Mouse (Mus musculus): ENCODE measurements around the gene Rad51b. TPM values are rescaled to one million over a fixed set of nuclear protein-coding genes. Genes with fewer than 3 reads are reported as not detected.

Gene Rad51b
- total and polyA plus RNA-seq, 2 experiments from 2014 or later: 1.4 to 1.8 TPM

- Histone ChIP-seq H3K27me3 (ENCODE audit: control insufficient read depth, insufficient read depth, low read length) (no peaks in the 10 kb centered on the region), H3K9me3 (replicated peaks; ENCODE audit: control insufficient read depth, low read length) (no peaks in the 10 kb centered on the region), H3K27ac (ENCODE audit: low read depth) (no peak overlapping the region), H3K4me2 (ENCODE audit: low read depth, low read length) (no peak overlapping the region), H3K9ac (replicated peaks; ENCODE audit: low read depth, low read length) (no peak overlapping the region), H3K4me1 (ENCODE audit: control insufficient read depth, insufficient read depth) (no peaks in the 10 kb centered on the region), H3K36me3 (replicated peaks; ENCODE audit: control insufficient read depth, insufficient read depth, low read length) (no peaks in the 10 kb centered on the region), H3K4me3 (ENCODE audit: low read depth, low read length) (no peak overlapping the region)
- DNase-seq (ENCODE audit: low spot score): no peak
- ATAC-seq (ENCODE audit: insufficient read depth, low read depth): no peak
- no peak for TF ChIP-seq CTCF (IDR thresholded peaks at IDR 0.05; ENCODE audit: low read depth)
- no peak for TF ChIP-seq EP300 (IDR thresholded peaks at IDR 0.05; ENCODE audit: low read depth)
- WGBS: 46% methylated on average over 4 of the region's 4 CpGs
These were observed 348.6 kb downstream of the Rad51b start for GRCm38 (mm10) chr12:79645656-79646055.

DNA sequence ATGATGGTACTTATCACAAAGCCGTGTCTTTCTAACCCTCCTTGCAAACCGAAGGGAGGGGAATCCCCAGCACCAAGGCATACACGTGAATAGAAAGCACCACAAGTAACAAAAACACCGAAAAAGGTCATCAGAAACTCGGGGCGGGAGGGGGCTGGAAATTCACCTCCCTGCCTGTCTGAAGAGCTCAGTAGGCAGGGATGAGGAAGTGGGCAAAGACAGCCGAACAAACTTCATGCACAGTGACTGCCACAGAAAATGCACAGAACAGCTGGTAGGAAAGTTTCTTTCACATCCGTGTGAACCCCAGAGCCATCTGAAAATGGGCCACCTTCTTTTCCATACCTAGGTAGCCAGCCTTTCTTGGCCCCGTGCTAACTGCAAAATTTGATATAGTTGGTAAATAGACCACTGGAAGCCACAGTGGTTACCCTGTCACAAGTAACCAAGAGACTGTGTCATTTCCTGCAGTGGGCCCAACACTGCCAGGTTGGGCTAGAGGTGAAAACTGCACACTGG lies 349.6 kb downstream of the Rad51b start:
- 65% methylated on average over 9 of the region's 9 CpGs for WGBS
- H3K36me3 ChIP-seq (replicated peaks; ENCODE audit: control insufficient read depth, insufficient read depth, low read length): no peaks in the 10 kb centered on the region
- ATAC-seq (ENCODE audit: insufficient read depth, low read depth): no peak

GRCm38 (mm10) chr12:79647382-79647781 lies 350.3 kb downstream of the Rad51b start:
- TF ChIP-seq EP300 (IDR thresholded peaks at IDR 0.05; ENCODE audit: low read depth): no peak
- no peak for TF ChIP-seq CTCF (IDR thresholded peaks at IDR 0.05; ENCODE audit: low read depth)
- Histone ChIP-seq H3K27ac (ENCODE audit: low read depth) (no peak overlapping the region), H3K9ac (replicated peaks; ENCODE audit: low read depth, low read length) (no peak overlapping the region), H3K4me1 (ENCODE audit: control insufficient read depth, insufficient read depth) (0 out of 2 replicates have a peak, but pooled peaks cover 3% of the 10 kb centered on the region), H3K4me3 (ENCODE audit: low read depth, low read length) (no peak overlapping the region), H3K36me3 (replicated peaks; ENCODE audit: control insufficient read depth, insufficient read depth, low read length) (no peaks in the 10 kb centered on the region), H3K9me3 (replicated peaks; ENCODE audit: control insufficient read depth, low read length) (no peaks in the 10 kb centered on the region), H3K27me3 (ENCODE audit: control insufficient read depth, insufficient read depth, low read length) (no peaks in the 10 kb centered on the region), H3K4me2 (ENCODE audit: low read depth, low read length) (no peak overlapping the region)
- DNase-seq (ENCODE audit: low spot score) (no peak), ATAC-seq (ENCODE audit: insufficient read depth, low read depth) (no peak)
- WGBS: 89% methylated on average over 6 of the region's 6 CpGs

More for the DNA sequence above, 349.6 kb downstream of the Rad51b start:
- TF ChIP-seq EP300 (IDR thresholded peaks at IDR 0.05; ENCODE audit: low read depth): no peak
- no peak for TF ChIP-seq CTCF (IDR thresholded peaks at IDR 0.05; ENCODE audit: low read depth)
- Histone ChIP-seq H3K9ac (replicated peaks; ENCODE audit: low read depth, low read length) (no peak overlapping the region), H3K4me2 (ENCODE audit: low read depth, low read length) (no peak overlapping the region), H3K4me3 (ENCODE audit: low read depth, low read length) (no peak overlapping the region), H3K9me3 (replicated peaks; ENCODE audit: control insufficient read depth, low read length) (no peaks in the 10 kb centered on the region), H3K27me3 (ENCODE audit: control insufficient read depth, insufficient read depth, low read length) (no peaks in the 10 kb centered on the region), H3K27ac (ENCODE audit: low read depth) (no peak overlapping the region), H3K4me1 (ENCODE audit: control insufficient read depth, insufficient read depth) (no peaks in the 10 kb centered on the region)
- no peak for DNase-seq (ENCODE audit: low spot score)

- H3K9me3 ChIP-seq (replicated peaks; ENCODE audit: control insufficient read depth, low read length): no peaks in the 10 kb centered on the region
- H3K4me1 ChIP-seq (ENCODE audit: control insufficient read depth, insufficient read depth): 0 out of 2 replicates have a peak, but pooled peaks cover 3% of the 10 kb centered on the region
- TF ChIP-seq CTCF (IDR thresholded peaks at IDR 0.05; ENCODE audit: low read depth) (no peak), EP300 (IDR thresholded peaks at IDR 0.05; ENCODE audit: low read depth) (no peak)
- DNase-seq (ENCODE audit: low spot score) (no peak), ATAC-seq (ENCODE audit: insufficient read depth, low read depth) (no peak)
- no peak overlapping the region for H3K4me2 ChIP-seq (ENCODE audit: low read depth, low read length)
- no peaks in the 10 kb centered on the region for H3K36me3 ChIP-seq (replicated peaks; ENCODE audit: control insufficient read depth, insufficient read depth, low read length)
- no peak overlapping the region for H3K27ac ChIP-seq (ENCODE audit: low read depth)
- no peaks in the 10 kb centered on the region for H3K27me3 ChIP-seq (ENCODE audit: control insufficient read depth, insufficient read depth, low read length)
- H3K4me3 ChIP-seq (ENCODE audit: low read depth, low read length): no peak overlapping the region
- 82% methylated on average over 5 of the region's 5 CpGs for WGBS
- H3K9ac ChIP-seq (replicated peaks; ENCODE audit: low read depth, low read length): no peak overlapping the region
These were observed 350.9 kb downstream of the Rad51b start for GRCm38 (mm10) chr12:79647976-79648375.

GRCm38 (mm10) chr12:79648812-79649700 lies 352.0 kb downstream of the Rad51b start:
- WGBS: 71% methylated on average over 7 of the region's 7 CpGs
- ATAC-seq (ENCODE audit: insufficient read depth, low read depth) (no peak), DNase-seq (ENCODE audit: low spot score) (no peak)
- no peaks in the 10 kb centered on the region for H3K27me3 ChIP-seq (ENCODE audit: control insufficient read depth, insufficient read depth, low read length)
- no peaks in the 10 kb centered on the region for H3K36me3 ChIP-seq (replicated peaks; ENCODE audit: control insufficient read depth, insufficient read depth, low read length)
- H3K4me3 ChIP-seq (ENCODE audit: low read depth, low read length): no peak overlapping the region
- TF ChIP-seq EP300 (IDR thresholded peaks at IDR 0.05; ENCODE audit: low read depth) (no peak), CTCF (IDR thresholded peaks at IDR 0.05; ENCODE audit: low read depth) (no peak)
- no peak overlapping the region for H3K27ac ChIP-seq (ENCODE audit: low read depth)
- H3K9ac ChIP-seq (replicated peaks; ENCODE audit: low read depth, low read length): no peak overlapping the region
- H3K9me3 ChIP-seq (replicated peaks; ENCODE audit: control insufficient read depth, low read length): no peaks in the 10 kb centered on the region
- H3K4me2 ChIP-seq (ENCODE audit: low read depth, low read length): no peak overlapping the region
- H3K4me1 ChIP-seq (ENCODE audit: control insufficient read depth, insufficient read depth): 0 out of 2 replicates have a peak, but pooled peaks cover 3% of the 10 kb centered on the region
